8 mouse cellular contexts compared by ENCODE assay signal in genomic region chr4:142083762-142084130, GRCm38 (mm10). TPM values are rescaled to one million over a fixed set of nuclear protein-coding genes. Genes with fewer than 3 reads are reported as not detected.
DNase-seq lines count a peak whose midpoint lies in the region; ATAC-seq and TF ChIP-seq lines count a peak whose summit lies in the region.

No protein-coding gene starts in this region.

- peak overlapping the region; percentile 64 for H3K9ac ChIP-seq in hindbrain, embryonic 15.5 days
- peak overlapping the region; percentile 68 for H3K9ac ChIP-seq in liver, adult 2 months (ENCODE audit: low read depth, low read length)
- peak overlapping the region; percentile 57 for H3K9ac ChIP-seq in midbrain, embryonic 14.5 days (replicated peaks; ENCODE audit: low read length)

- TF ChIP-seq CTCF in layer of hippocampus, adult 2 months (conservative IDR thresholded peaks at IDR 0.05) = peak; percentile 70
- TF ChIP-seq CTCF in liver, adult 2 months (IDR thresholded peaks at IDR 0.05; ENCODE audit: low read depth, low read length) = peak; percentile 86
- peak; percentile 47; the same call in 1 of the 2 replicates for TF ChIP-seq CTCF in testis, adult 2 months (IDR thresholded peaks at IDR 0.05; ENCODE audit: control insufficient read depth, insufficient read depth, insufficient replicate concordance, low read depth, low read length)

- intact Hi-C loops in gastrocnemius, postnatal 14 days (cut with DNase I; ENCODE audit: low total_unique reads) = no loop called here

- WGBS in hindbrain, embryonic 15.5 days = under 1% methylated on average over 26 of the region's 29 CpGs
- 1% methylated on average over 28 of the region's 29 CpGs for WGBS in liver, adult 2 months
- WGBS in midbrain, embryonic 14.5 days = 0% methylated on average over 21 of the region's 29 CpGs

- peak overlapping the region; percentile 97 for H3K4me2 ChIP-seq in hindbrain, embryonic 15.5 days
- peak overlapping the region; percentile 96 for H3K4me2 ChIP-seq in midbrain, embryonic 14.5 days (ENCODE audit: low read length)

- H3K36me3 ChIP-seq in hindbrain, embryonic 15.5 days = no peaks in the 10 kb centered on the region
- no peaks in the 10 kb centered on the region for H3K36me3 ChIP-seq in liver, adult 2 months (ENCODE audit: control insufficient read depth, insufficient read depth, low read length)
- no peaks in the 10 kb centered on the region for H3K36me3 ChIP-seq in midbrain, embryonic 14.5 days (ENCODE audit: control insufficient read depth, insufficient read depth, low read length)
- no peaks in the 10 kb centered on the region for H3K36me3 ChIP-seq in testis, adult 2 months (ENCODE audit: control insufficient read depth, insufficient read depth, low read length)

- DNase-seq in layer of hippocampus, adult 2 months (ENCODE audit: low spot score in 2 of 2) = peak in 1 of 2 experiments; percentile 45
- no peak for DNase-seq in layer of hippocampus, adult 9-11 months
- peak; percentile 87 for DNase-seq in cerebellum, adult 9-11 months
- peak; percentile 77 for DNase-seq in gastrocnemius, postnatal 14 days
- DNase-seq in liver, adult 2 months (ENCODE audit: extremely low read depth, low read depth, low spot score) = peak; percentile 64
- peak; percentile 83 for DNase-seq in midbrain, embryonic 14.5 days

- peak overlapping the region; percentile 84 for H3K27ac ChIP-seq in layer of hippocampus, adult 2 months
- H3K27ac ChIP-seq in hindbrain, embryonic 15.5 days (replicated peaks) = no peak overlapping the region
- H3K27ac ChIP-seq in liver, adult 2 months (replicated peaks; ENCODE audit: insufficient read depth, low read depth, low read length) = peak overlapping the region; percentile 66
- H3K27ac ChIP-seq in midbrain, embryonic 14.5 days (replicated peaks; ENCODE audit: low read depth, low read length) = no peak overlapping the region
- no peak overlapping the region for H3K27ac ChIP-seq in testis, adult 2 months (ENCODE audit: control insufficient read depth, insufficient read depth, low read depth, low read length)

- peaks cover 31% of the 10 kb centered on the region for H3K4me1 ChIP-seq in hindbrain, embryonic 15.5 days (replicated peaks)
- peaks cover 10% of the 10 kb centered on the region; the same call in 1 of the 2 replicates for H3K4me1 ChIP-seq in liver, adult 2 months (ENCODE audit: control insufficient read depth, insufficient read depth, low read length)
- no peaks in the 10 kb centered on the region for H3K4me1 ChIP-seq in midbrain, embryonic 14.5 days (ENCODE audit: control insufficient read depth, insufficient read depth, low read length)
- H3K4me1 ChIP-seq in testis, adult 2 months (ENCODE audit: control insufficient read depth, insufficient read depth, low read length) = peaks cover 6% of the 10 kb centered on the region

- TF ChIP-seq POLR2A in liver, adult 2 months (IDR thresholded peaks at IDR 0.05; ENCODE audit: extremely low read depth, insufficient read depth, low read length) = no peak
- TF ChIP-seq POLR2A in testis, adult 2 months (IDR thresholded peaks at IDR 0.05; ENCODE audit: control insufficient read depth, low read depth, low read length) = no peak

- peaks cover 7% of the 10 kb centered on the region; the same call in 1 of the 2 replicates for H3K79me2 ChIP-seq in liver, adult 2 months (ENCODE audit: control insufficient read depth, insufficient read depth, low read length)

- peak; percentile 50 for ATAC-seq in hindbrain, embryonic 15.5 days (ENCODE audit: low FRiP score, low read depth)
- peak; percentile 61; the same call in 1 of the 2 replicates for ATAC-seq in midbrain, embryonic 14.5 days (ENCODE audit: low FRiP score, low TSS enrichment)

- no peaks in the 10 kb centered on the region for H3K9me3 ChIP-seq in hindbrain, embryonic 15.5 days
- no peaks in the 10 kb centered on the region for H3K9me3 ChIP-seq in midbrain, embryonic 14.5 days (ENCODE audit: control insufficient read depth, low read length)

- H3K4me3 ChIP-seq in layer of hippocampus, adult 2 months = peak overlapping the region; percentile 58
- H3K4me3 ChIP-seq in hindbrain, embryonic 15.5 days = peak overlapping the region; percentile 55
- peak overlapping the region; percentile 68 for H3K4me3 ChIP-seq in liver, adult 2 months (ENCODE audit: insufficient read depth, low read depth, low read length)
- H3K4me3 ChIP-seq in midbrain, embryonic 14.5 days (replicated peaks; ENCODE audit: low read depth, low read length) = peak overlapping the region; percentile 57
- peak overlapping the region; percentile 67 for H3K4me3 ChIP-seq in testis, adult 2 months (ENCODE audit: control insufficient read depth, low read depth, low read length)

- H3K27me3 ChIP-seq in hindbrain, embryonic 15.5 days = peaks cover 28% of the 10 kb centered on the region
- H3K27me3 ChIP-seq in liver, adult 2 months (ENCODE audit: control insufficient read depth, insufficient read depth, low read length) = no peaks in the 10 kb centered on the region
- H3K27me3 ChIP-seq in midbrain, embryonic 14.5 days (ENCODE audit: control insufficient read depth, insufficient read depth, low read length) = peaks cover 17% of the 10 kb centered on the region
- H3K27me3 ChIP-seq in testis, adult 2 months (ENCODE audit: control insufficient read depth, insufficient read depth, low read length) = no peaks in the 10 kb centered on the region

RNA-seq across cellular contexts. Expression of gene Tmem51, which starts 0.4 kb away (rescaled TPM):
- 1 to 10 TPM; 3.9 to 4.5 TPM for total RNA-seq in layer of hippocampus, adult 2 months (2021)
- 1 to 10 TPM; 2.5 to 2.8 TPM for total RNA-seq in gastrocnemius, postnatal 14 days (2021)
- polyA plus RNA-seq in hindbrain, embryonic 15.5 days (2015; fragmentation: Nextera tagmentation; extraction: Ambion mirVana) = 8.0 and 8.3 TPM in 2 replicates
- 4.1 and 6.8 TPM in 2 replicates for total RNA-seq in liver, adult 2 months (2014; rRNA removed)
- polyA plus RNA-seq in liver, adult 2 months (2012; rRNA removed) = 4.0 and 13.3 TPM in 2 replicates
- 4.8 and 7.2 TPM in 2 replicates for polyA plus RNA-seq in midbrain, embryonic 14.5 days (2014; fragmentation: Nextera tagmentation; extraction: Ambion mirVana)
- polyA plus RNA-seq in testis, adult 2 months (2012; rRNA removed) = 2.3 and 2.9 TPM in 2 replicates

Comparison
In these comparisons a context has a peak if more than half of its experiments do, and no peak if none do; other contexts are left out.
1. H3K27ac ChIP-seq: peak in layer of hippocampus, adult 2 months (single experiment) and liver, adult 2 months (single experiment); none in hindbrain, embryonic 15.5 days (single experiment), midbrain, embryonic 14.5 days (single experiment) and testis, adult 2 months (single experiment).
2. Peak in every context shown above with its lines, with median percentiles within 50 percentile points of each other: H3K4me3 ChIP-seq, CTCF ChIP-seq and H3K9ac ChIP-seq.